Mouse (Mus musculus): ENCODE results near the gene Tdp1.

DNA sequence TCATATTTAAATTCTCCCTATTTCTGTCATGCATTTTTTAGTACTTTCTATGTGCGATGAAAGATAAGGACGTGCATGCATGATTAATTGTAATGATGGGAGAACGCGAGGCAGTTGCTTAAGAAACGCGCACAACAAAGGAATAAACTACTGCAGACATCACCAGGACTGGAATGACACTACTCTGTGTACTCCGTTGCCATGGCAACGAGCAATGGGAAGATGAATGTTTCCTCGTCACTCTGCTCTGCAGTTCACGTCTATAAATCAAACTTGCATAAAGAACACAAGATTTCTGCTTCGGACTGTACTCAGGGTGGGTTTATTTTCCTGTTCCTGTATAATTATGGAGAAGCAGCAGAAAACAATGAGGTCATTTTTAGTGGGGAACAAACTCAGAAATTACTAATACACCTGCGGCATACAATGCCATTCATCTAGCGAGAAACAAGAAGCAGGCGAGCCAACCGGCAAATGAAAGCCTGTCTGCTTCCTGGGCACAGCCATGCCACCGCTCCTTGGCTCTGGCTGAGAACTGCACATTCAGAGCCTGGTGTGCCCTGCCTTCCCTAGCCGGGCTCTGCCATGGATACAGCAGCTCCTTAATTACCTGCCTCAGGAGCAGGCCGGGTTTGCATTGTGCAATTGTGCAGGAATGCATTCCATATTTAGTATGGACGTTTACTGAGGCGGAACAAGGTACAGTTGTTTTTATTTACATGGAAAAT lies 47.7 kb upstream of the Tdp1 start:
- no peak for TF ChIP-seq HCFC1 (IDR thresholded peaks at IDR 0.05; ENCODE audit: borderline replicate concordance, insufficient read depth, low read length)
- no peak for TF ChIP-seq CHD2 (IDR thresholded peaks at IDR 0.05; ENCODE audit: low read depth, low read length)
- no peak for TF ChIP-seq ZNF384 (IDR thresholded peaks at IDR 0.05; ENCODE audit: low read depth, low read length)
